Mouse (Mus musculus) spleen, adult 10 weeks (tissue): ENCODE data around the gene Ctu1. TPM values are rescaled to one million over a fixed set of nuclear protein-coding genes. Genes with fewer than 3 reads are reported as not detected.

Experiments used
- polyA plus RNA-seq: library from polyadenylated mRNA; stranded (reverse); fragments of 350-450 nt; fragmentation: Illumina TruSeq; extraction: RNeasy Lipid Tissue Mini Kit (QIAGEN cat#74804); gene quantifications from one replicate; pipeline ENCODE4 v1.2.3, GENCODE M21; 2015; ENCODE audit warnings: low replicate concordance; ENCODE audit not compliant: insufficient read depth

Gene Ctu1
- 5.7 TPM for polyA plus RNA-seq

GRCm38 (mm10) chr7:43671809-43672580, at the start of gene Ctu1:
Gene Ctu1 (plus strand): TSS chr7:43672016.

GRCm38 (mm10) chr7:43634500-43634899, 37.3 kb upstream of the Ctu1 start, which contains the start of gene Ceacam18:
Gene Ceacam18 (plus strand): TSS chr7:43634707.

GRCm38 (mm10) chr7:43660002-43660401, 11.8 kb upstream of the Ctu1 start, which contains the start of gene Siglece:
Gene Siglece (minus strand): TSS chr7:43660161.

GRCm38 (mm10) chr7:43690118-43690517, 18.3 kb downstream of the Ctu1 start, which contains the start of gene Klk14:
Gene Klk14 (plus strand): TSS chr7:43690418.

GRCm38 (mm10) chr7:43712267-43712666, 40.5 kb downstream of the Ctu1 start, which contains the start of gene Klk13:
Gene Klk13 (plus strand): TSS chr7:43712567.

Other genes starting within 250 kb of the Ctu1 start
- gene Lim2, start 244.3 kb upstream of the Ctu1 start, polyA plus RNA-seq: not detected
- 79.6 TPM for gene Nkg7, start 234.9 kb upstream of the Ctu1 start, polyA plus RNA-seq
- not detected for gene Cldnd2, start 231.2 kb upstream of the Ctu1 start, polyA plus RNA-seq
- 48.7 TPM for gene Etfb, start 227.9 kb upstream of the Ctu1 start, polyA plus RNA-seq
- gene Gm45233, start 227.9 kb upstream of the Ctu1 start, polyA plus RNA-seq: not detected
- 1.5 TPM for gene Vsig10l, start 208.9 kb upstream of the Ctu1 start, polyA plus RNA-seq
- gene Iglon5, start 181.9 kb upstream of the Ctu1 start, polyA plus RNA-seq: not detected
- gene 4931406B18Rik, start 166.1 kb upstream of the Ctu1 start, polyA plus RNA-seq: 0.12 TPM
- 36.3 TPM for gene Cd33, start 127.6 kb upstream of the Ctu1 start, polyA plus RNA-seq
- 9.9 TPM for gene Zfp658, start 109.8 kb upstream of the Ctu1 start, polyA plus RNA-seq
- gene Zfp719, start 92.4 kb upstream of the Ctu1 start, polyA plus RNA-seq: 7.9 TPM
- gene Zfp819, start 64.8 kb upstream of the Ctu1 start, polyA plus RNA-seq: 0.28 TPM
- gene Ceacam18, start 37.3 kb upstream of the Ctu1 start, polyA plus RNA-seq: not detected
- 26.2 TPM for gene Siglece, start 11.9 kb upstream of the Ctu1 start, polyA plus RNA-seq
- not detected for gene Klk14, start 18.4 kb downstream of the Ctu1 start, polyA plus RNA-seq
- gene Klk13, start 40.6 kb downstream of the Ctu1 start, polyA plus RNA-seq: not detected
- not detected for gene Klk12, start 96.9 kb downstream of the Ctu1 start, polyA plus RNA-seq
- gene Klk11, start 102.6 kb downstream of the Ctu1 start, polyA plus RNA-seq: not detected
- not detected for gene Klk10, start 109.0 kb downstream of the Ctu1 start, polyA plus RNA-seq
- gene Klk9, start 119.9 kb downstream of the Ctu1 start, polyA plus RNA-seq: not detected
- gene Klk8, start 125.6 kb downstream of the Ctu1 start, polyA plus RNA-seq: 18.2 TPM
- not detected for gene Klk7, start 139.3 kb downstream of the Ctu1 start, polyA plus RNA-seq
- not detected for gene Klk6, start 152.5 kb downstream of the Ctu1 start, polyA plus RNA-seq
- not detected for gene Klk5, start 170.0 kb downstream of the Ctu1 start, polyA plus RNA-seq
- not detected for gene Klk4, start 209.1 kb downstream of the Ctu1 start, polyA plus RNA-seq